Mouse (Mus musculus) cerebellum, adult 2 months (tissue): Measurements from ENCODE around the gene Eif6. TPM values are rescaled to one million over a fixed set of nuclear protein-coding genes. Genes with fewer than 3 reads are reported as not detected.
A peak's percentile ranks its signal among the peaks of the same experiment; 100 is the strongest.

Experiments used
- DNase-seq, 2 experiments: peaks; one replicate each; pipeline ENCODE4 v3.0.0; 2021
- H3K27ac ChIP-seq: fragments of 200-500 bp; 2 replicates; pipeline ENCODE4 v1.5.1; 2012; ENCODE audit warnings: low read length, control low read depth, inconsistent platforms; ENCODE audit not compliant: insufficient read depth
- H3K27me3 ChIP-seq: fragments of 200-500 bp; 2 replicates; pipeline ENCODE4 v1.6.1; 2012; ENCODE audit warnings: inconsistent platforms, mild to moderate bottlenecking, low read length, moderate library complexity; ENCODE audit not compliant: control insufficient read depth, insufficient read depth
- H3K4me1 ChIP-seq: fragments of 200-500 bp; 2 replicates; pipeline ENCODE4 v1.6.1; 2011; ENCODE audit warnings: low read length; ENCODE audit not compliant: control insufficient read depth, insufficient read depth
- H3K4me3 ChIP-seq: fragments of 200-500 bp; replicated peaks from 2 replicates; pipeline ENCODE3; 2011; ENCODE audit warnings: mild to moderate bottlenecking, low read depth, low read length, control low read depth; ENCODE audit not compliant: insufficient read depth
- CTCF ChIP-seq: fragments of 200-500 bp; IDR thresholded peaks from 2 replicates; pipeline ENCODE4 v1.5.1; 2011; ENCODE audit warnings: low read depth, mild to moderate bottlenecking, control low read depth, low read length, moderate library complexity, borderline replicate concordance; ENCODE audit not compliant: insufficient read depth
- POLR2A ChIP-seq: fragments of 200-500 bp; IDR thresholded peaks from 2 replicates; pipeline ENCODE4 v1.6.1; 2011; ENCODE audit warnings: low read length, control low read depth, borderline replicate concordance; ENCODE audit not compliant: insufficient read depth
- WGBS: fragments of 180-500 bp; shearing (Covaris S2); methylation state at CpG from one replicate; pipeline ENCODE4 v1.1.7; 2018; 5-methylcytosine and 5-hydroxymethylcytosine counted together
- polyA plus RNA-seq: library from polyadenylated mRNA; depleted of rRNA; stranded (reverse); fragments of >200 nt; gene quantifications from 2 replicates; pipeline ENCODE4 v1.2.3, GENCODE M21; 2012; rRNA removed

Eif6 gene
- 84.9 and 86.4 TPM in 2 replicates for polyA plus RNA-seq

- TF ChIP-seq POLR2A: peak; percentile 54; the same call in 1 of the 2 replicates
- TF ChIP-seq CTCF: no peak
- DNase-seq: peak; percentile 82 to 87
- whole genome bisulfite sequencing: 2% methylated on average over 27 of the region's 27 CpGs
- H3K27me3 ChIP-seq: no peaks in the 10 kb centered on the region
- H3K4me3 ChIP-seq: peak within 1 kb of the TSS; percentile 66
- H3K27ac ChIP-seq: peak within 1 kb of the TSS; percentile 45; the same call in 1 of the 2 replicates
- no peaks in the 10 kb centered on the region for H3K4me1 ChIP-seq
These were observed at the start of gene Eif6 for GRCm38 (mm10) chr2:155826630-155827424. Eif6 (minus strand) TSS chr2:155826925.

GRCm38 (mm10) chr2:155873636-155874035, 46.9 kb upstream of the Eif6 start:
- peak; percentile 30 to 53 for DNase-seq
- Histone ChIP-seq H3K27me3 (no peaks in the 10 kb centered on the region), H3K27ac (no peak overlapping the region), H3K4me3 (no peak overlapping the region), H3K4me1 (peaks cover 18% of the 10 kb centered on the region; the same call in 1 of the 2 replicates)
- 27% methylated on average over 6 of the region's 6 CpGs for WGBS
- TF ChIP-seq POLR2A: no peak
- no peak for TF ChIP-seq CTCF

GRCm38 (mm10) chr2:155872930-155873507, 46.3 kb upstream of the Eif6 start:
- WGBS: 54% methylated on average over 10 of the region's 10 CpGs
- peaks cover 18% of the 10 kb centered on the region; the same call in 1 of the 2 replicates for H3K4me1 ChIP-seq
- TF ChIP-seq CTCF (no peak), POLR2A (no peak)

GRCm38 (mm10) chr2:155872486-155872885, 45.8 kb upstream of the Eif6 start:
- peaks cover 18% of the 10 kb centered on the region; the same call in 1 of the 2 replicates for H3K4me1 ChIP-seq
- WGBS: 23% methylated on average over 8 of the region's 8 CpGs
- TF ChIP-seq CTCF: no peak
- TF ChIP-seq POLR2A: no peak
- DNase-seq: peak; percentile 37 to 56
- no peak overlapping the region for H3K4me3 ChIP-seq
- H3K27ac ChIP-seq: no peak overlapping the region
- no peaks in the 10 kb centered on the region for H3K27me3 ChIP-seq

More at GRCm38 (mm10) chr2:155872930-155873507, 46.3 kb upstream of the Eif6 start:
- no peak overlapping the region for H3K27ac ChIP-seq
- H3K4me3 ChIP-seq: no peak overlapping the region
- no peaks in the 10 kb centered on the region for H3K27me3 ChIP-seq
- no peak for DNase-seq

GRCm38 (mm10) chr2:155869772-155870171, 43.0 kb upstream of the Eif6 start:
- no peak overlapping the region for H3K27ac ChIP-seq
- H3K4me3 ChIP-seq: no peak overlapping the region
- no peak for TF ChIP-seq CTCF
- TF ChIP-seq POLR2A: no peak
- WGBS: 83% methylated on average over 5 of the region's 5 CpGs
- no peaks in the 10 kb centered on the region for H3K27me3 ChIP-seq
- peaks cover 18% of the 10 kb centered on the region; the same call in 1 of the 2 replicates for H3K4me1 ChIP-seq
- DNase-seq: no peak

- no peak for TF ChIP-seq CTCF
- no peak for TF ChIP-seq POLR2A
- no peak overlapping the region for H3K27ac ChIP-seq
- H3K4me1 ChIP-seq: peaks cover 13% of the 10 kb centered on the region; the same call in 1 of the 2 replicates
- H3K4me3 ChIP-seq: no peak overlapping the region
- WGBS: 97% methylated on average over 8 of the region's 8 CpGs
- DNase-seq: no peak
- H3K27me3 ChIP-seq: no peaks in the 10 kb centered on the region
These were observed 41.6 kb upstream of the Eif6 start for GRCm38 (mm10) chr2:155868320-155868719.

- Histone ChIP-seq H3K27me3 (no peaks in the 10 kb centered on the region), H3K4me3 (no peak overlapping the region)
- WGBS: 60% methylated on average over 11 of the region's 11 CpGs
These were observed 36.7 kb upstream of the Eif6 start for GRCm38 (mm10) chr2:155863301-155863867.

More at GRCm38 (mm10) chr2:155863301-155863867, 36.7 kb upstream of the Eif6 start:
- DNase-seq: no peak
- no peak for TF ChIP-seq CTCF
- TF ChIP-seq POLR2A: no peak
- Histone ChIP-seq H3K27ac (no peak overlapping the region), H3K4me1 (no peaks in the 10 kb centered on the region)
